Mouse (Mus musculus): ENCODE data around the gene Gapdhs. TPM values are rescaled to one million over a fixed set of nuclear protein-coding genes. Genes with fewer than 3 reads are reported as not detected.
"Not testable (repeated sequence)": the region's sequence is repeated elsewhere in the genome, so short reads cannot be mapped to it uniquely, and the experiment has no call there.

Gene Gapdhs
- total RNA-seq, 2 experiments from 2014 or later: not detected

GRCm38 (mm10) chr7:30747525-30748204, 4.2 kb upstream of the Gapdhs start:
- DNase-seq (ENCODE audit: low spot score): no peak
- intact Hi-C loops (cut with DNase I): no loop called here

- no peak for DNase-seq (ENCODE audit: low spot score)
- intact Hi-C loops (cut with DNase I): no loop called here
Observed at GRCm38 (mm10) chr7:30744022-30744598, 629 bp upstream of the Gapdhs start.

- DNase-seq (ENCODE audit: low spot score); intact Hi-C loops (cut with DNase I): not testable (repeated sequence)
Observed at GRCm38 (mm10) chr7:30742570-30742969, 911 bp downstream of the Gapdhs start.

GRCm38 (mm10) chr7:30736211-30736610, 7.3 kb downstream of the Gapdhs start:
- DNase-seq (ENCODE audit: low spot score): no peak
- intact Hi-C loops (cut with DNase I): no loop called here

GRCm38 (mm10) chr7:30730064-30730722, 13.3 kb downstream of the Gapdhs start:
- DNase-seq (ENCODE audit: low spot score); intact Hi-C loops (cut with DNase I): not testable (repeated sequence)

- intact Hi-C loops (cut with DNase I): loop anchor here (5.0 kb wide), 3 partner anchors 62 to 243 kb away; partner anchors contain the start of genes Fam187b, Lsr and Rbm42
- peak; percentile 87 for DNase-seq (ENCODE audit: low spot score)
Observed at GRCm38 (mm10) chr7:30729396-30730063, 14.0 kb downstream of the Gapdhs start, which contains the start of gene Tmem147. Gene Tmem147 (minus strand): TSS chr7:30729540.

GRCm38 (mm10) chr7:30728739-30729395, 14.6 kb downstream of the Gapdhs start:
- DNase-seq (ENCODE audit: low spot score): no peak
- intact Hi-C loops (cut with DNase I): loop anchor here (5.0 kb wide), 3 partner anchors 62 to 243 kb away; partner anchors contain the start of genes Fam187b, Lsr and Rbm42

- DNase-seq (ENCODE audit: low spot score): no peak
- intact Hi-C loops (cut with DNase I): loop anchor here (5.0 kb wide), 3 partner anchors 61 to 244 kb away; partner anchors contain the start of genes Fam187b, Lsr and Rbm42
Observed at GRCm38 (mm10) chr7:30728214-30728613, 15.3 kb downstream of the Gapdhs start.

- no peak for DNase-seq (ENCODE audit: low spot score)
- intact Hi-C loops (cut with DNase I): no loop called here
Observed at GRCm38 (mm10) chr7:30723274-30723953, 20.1 kb downstream of the Gapdhs start.

- no peak for DNase-seq (ENCODE audit: low spot score)
- intact Hi-C loops (cut with DNase I): no loop called here
Observed at GRCm38 (mm10) chr7:30721286-30721685, 22.2 kb downstream of the Gapdhs start.

- intact Hi-C loops (cut with DNase I): no loop called here
- no peak for DNase-seq (ENCODE audit: low spot score)
Observed at GRCm38 (mm10) chr7:30719669-30720068, 23.8 kb downstream of the Gapdhs start.

- no peak for DNase-seq (ENCODE audit: low spot score)
- intact Hi-C loops (cut with DNase I): no loop called here
Observed at GRCm38 (mm10) chr7:30717716-30718046, 25.8 kb downstream of the Gapdhs start.

- intact Hi-C loops (cut with DNase I): no loop called here
- DNase-seq (ENCODE audit: low spot score): no peak
Observed at GRCm38 (mm10) chr7:30717006-30717715, 26.3 kb downstream of the Gapdhs start.

GRCm38 (mm10) chr7:30711942-30712341, 31.5 kb downstream of the Gapdhs start, which contains the start of gene Atp4a:
Gene Atp4a (plus strand): TSS chr7:30712209.
- intact Hi-C loops (cut with DNase I): no loop called here
- no peak for DNase-seq (ENCODE audit: low spot score)

- no peak for DNase-seq (ENCODE audit: low spot score)
- intact Hi-C loops (cut with DNase I): no loop called here
Observed at GRCm38 (mm10) chr7:30707441-30707840, 36.0 kb downstream of the Gapdhs start.

GRCm38 (mm10) chr7:30706214-30706882, 37.1 kb downstream of the Gapdhs start:
- DNase-seq (ENCODE audit: low spot score): no peak
- intact Hi-C loops (cut with DNase I): no loop called here

- intact Hi-C loops (cut with DNase I): no loop called here
- no peak for DNase-seq (ENCODE audit: low spot score)
Observed at GRCm38 (mm10) chr7:30698589-30698988, 44.9 kb downstream of the Gapdhs start, which contains the start of gene 2200002J24Rik. Gene 2200002J24Rik (plus strand): TSS chr7:30698926.

GRCm38 (mm10) chr7:30698101-30698500, 45.4 kb downstream of the Gapdhs start:
- intact Hi-C loops (cut with DNase I): no loop called here
- no peak for DNase-seq (ENCODE audit: low spot score)

Data from heart, postnatal 25 days (tissue).